Mouse (Mus musculus) layer of hippocampus, postnatal 10 days (tissue): Measurements from ENCODE around the gene Sar1b. TPM values are rescaled to one million over a fixed set of nuclear protein-coding genes. Genes with fewer than 3 reads are reported as not detected.
A peak's percentile ranks its signal among the peaks of the same experiment; 100 is the strongest.
"Not testable (repeated sequence)": the region's sequence is repeated elsewhere in the genome, so short reads cannot be mapped to it uniquely, and the experiment has no call there.

Experiments used
- DNase-seq, 2 experiments: peaks; one replicate each; pipeline ENCODE4 v3.0.0; 2021; ENCODE audit warnings: low spot score in 2 of 2
- total RNA-seq, 2 experiments: library from RNA; stranded (reverse); gene quantifications; 2 replicates each; pipeline ENCODE4 v1.2.3; 2021

The Sar1b gene
- total RNA-seq, 2 experiments from 2014 or later: 75.5 to 82.7 TPM

DNA sequence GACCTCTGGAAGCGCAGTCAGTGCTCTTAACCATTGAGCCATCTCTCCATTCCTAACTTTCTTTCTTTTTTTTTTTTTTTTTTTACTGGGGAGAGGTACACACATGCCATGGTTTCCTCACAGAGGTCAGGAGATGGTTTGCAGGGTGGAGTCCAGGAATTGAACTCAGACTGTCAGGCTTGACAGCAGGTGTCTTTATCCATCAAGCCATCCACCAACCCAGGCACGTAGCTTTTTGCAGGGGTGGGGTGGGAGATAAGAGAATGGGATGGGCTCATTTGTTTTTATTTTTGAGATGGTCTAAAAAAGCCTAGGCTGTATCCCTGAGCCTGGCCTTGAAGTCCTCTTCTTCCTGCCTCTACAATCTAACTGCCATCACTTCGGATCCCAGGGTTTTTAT lies 12.0 kb downstream of the Sar1b start:
- no peak for DNase-seq

DNA sequence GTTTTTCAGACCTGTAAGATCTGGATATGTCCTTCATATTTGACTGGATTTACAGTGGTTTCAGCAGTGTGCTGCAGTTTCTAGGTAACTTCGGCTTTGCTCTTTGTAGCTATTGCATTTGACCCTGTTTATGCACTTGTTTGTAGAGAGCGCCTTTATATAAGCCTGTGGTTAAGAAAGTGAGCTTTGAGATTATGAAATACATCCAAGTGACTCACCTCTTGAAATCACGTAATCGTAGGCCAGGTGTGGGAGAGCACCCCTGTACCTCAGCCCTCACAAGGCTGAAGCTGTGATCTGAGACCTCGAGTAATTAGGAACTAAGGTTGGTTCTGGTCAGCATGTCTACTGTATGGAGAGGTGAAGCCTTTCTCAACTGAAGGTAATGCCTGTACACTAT lies 14.0 kb downstream of the Sar1b start:
- no peak for DNase-seq

DNA sequence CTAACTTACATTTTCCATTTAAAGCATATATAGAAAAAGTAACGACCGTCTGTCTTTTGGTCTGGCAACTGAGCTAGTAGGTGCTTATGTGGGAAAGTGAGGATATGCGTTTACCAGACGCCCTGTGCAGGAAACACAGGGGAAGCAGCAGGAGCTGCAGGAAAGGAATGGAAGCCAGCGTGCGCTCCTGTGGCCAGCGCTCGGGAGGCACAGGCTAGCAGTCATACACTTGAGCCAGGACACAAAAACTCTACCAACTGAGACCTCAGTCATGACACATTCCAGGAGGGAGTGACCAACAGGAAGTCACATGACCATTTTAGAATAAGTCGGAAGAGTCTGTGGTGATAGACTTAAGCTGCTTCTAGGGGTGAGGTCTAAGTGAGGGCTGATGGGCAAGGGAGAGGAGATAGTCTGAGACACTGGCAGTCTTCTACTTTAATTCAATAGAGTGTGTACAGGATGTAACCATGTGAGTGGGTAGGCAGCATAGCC lies 17.3 kb downstream of the Sar1b start:
- DNase-seq: no peak

DNA sequence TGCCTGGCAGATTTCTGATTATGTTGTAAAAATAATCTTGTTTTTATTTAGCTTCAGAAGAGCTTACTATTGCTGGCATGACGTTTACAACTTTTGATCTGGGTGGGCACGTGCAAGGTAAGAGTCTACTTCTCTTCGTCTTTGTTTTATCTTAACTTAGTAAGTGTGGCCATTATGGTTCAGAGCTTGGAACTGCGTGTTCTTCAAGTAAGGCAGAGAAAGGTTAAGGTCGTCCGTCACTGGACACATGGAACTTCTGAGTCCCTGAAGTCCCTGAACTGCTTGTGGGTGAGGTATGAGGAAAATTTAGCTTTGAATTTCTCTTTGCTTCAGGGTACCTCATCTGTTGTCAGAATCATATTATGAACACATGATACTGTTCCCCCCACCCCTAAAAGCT lies 19.2 kb downstream of the Sar1b start:
- DNase-seq: no peak

DNA sequence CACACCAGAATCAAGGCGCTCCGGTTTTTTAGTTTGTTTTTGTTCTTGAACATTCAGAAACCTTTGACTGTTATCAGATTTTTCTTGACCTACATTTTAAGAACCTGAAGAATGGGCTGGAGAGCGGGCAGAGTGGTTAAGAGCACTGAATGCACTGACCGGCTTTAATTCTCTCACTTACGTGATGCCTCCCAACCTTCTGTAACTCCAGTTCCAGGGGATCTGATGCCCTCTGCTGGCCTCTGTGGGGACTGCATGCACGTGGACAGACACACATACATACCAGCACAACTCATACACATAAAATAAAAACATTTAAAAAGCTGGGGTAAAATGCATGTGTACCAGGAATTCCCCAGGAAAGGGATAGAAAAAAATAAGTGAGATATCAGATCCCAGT lies 22.4 kb downstream of the Sar1b start:
- DNase-seq: peak; percentile 35 to 46

DNA sequence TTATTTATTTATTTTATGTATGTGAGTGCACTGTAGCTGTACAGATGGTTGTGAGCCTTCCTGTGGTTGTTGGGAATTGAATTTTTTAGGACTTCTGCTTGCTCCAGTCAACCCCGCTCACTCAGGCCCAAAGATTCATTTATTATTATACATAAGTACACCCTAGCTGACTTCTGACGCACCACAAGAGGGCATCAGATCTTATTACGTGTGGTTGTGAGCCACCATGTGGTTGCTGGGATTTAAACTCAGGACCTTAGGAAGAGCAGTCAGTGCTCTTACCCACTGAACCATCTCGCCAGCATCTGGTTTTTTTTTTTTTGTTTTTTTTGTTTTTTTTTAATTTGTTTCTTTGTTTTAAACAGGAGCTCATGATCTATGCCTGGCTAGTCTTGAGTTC lies 26.2 kb downstream of the Sar1b start:
- not testable (repeated sequence) for DNase-seq

DNA sequence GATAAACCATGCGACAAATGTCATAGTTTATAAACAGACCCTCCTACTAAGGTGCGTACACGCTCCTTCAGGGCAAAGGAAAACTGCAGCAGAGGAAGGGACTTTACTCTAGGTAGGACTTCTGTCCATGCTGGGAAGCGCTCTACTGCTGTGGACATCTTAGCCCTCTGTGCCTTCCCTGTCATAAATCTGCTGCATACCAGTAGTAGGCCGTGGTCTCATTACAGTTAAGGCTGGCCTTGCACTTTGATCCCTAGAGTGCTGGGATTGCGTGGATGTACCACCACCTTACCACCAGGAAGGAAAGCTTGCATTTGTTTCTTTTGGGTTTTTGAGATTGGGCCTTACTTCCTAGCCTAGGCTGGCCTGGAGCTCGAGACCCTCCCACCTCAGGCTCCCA lies 27.2 kb downstream of the Sar1b start:
- no peak for DNase-seq

DNA sequence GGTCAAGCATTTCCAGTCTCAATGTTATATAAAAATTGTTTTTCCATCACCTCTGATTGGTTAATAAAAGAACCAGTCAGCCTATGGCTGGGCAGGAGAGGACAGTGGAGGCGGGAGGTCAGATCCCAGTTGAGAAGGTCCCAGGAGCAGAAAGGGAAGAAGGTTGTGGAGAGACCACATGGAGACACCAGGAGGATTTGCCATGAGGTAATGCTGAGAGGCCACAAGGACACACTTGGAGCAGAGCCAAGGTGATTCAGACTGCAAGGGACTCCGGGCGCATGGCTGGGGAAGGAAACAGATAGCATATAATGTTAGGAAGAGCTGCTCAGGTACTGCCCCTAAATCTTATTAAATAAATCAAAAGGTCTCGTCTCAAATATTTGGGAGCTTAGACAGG lies 32.8 kb downstream of the Sar1b start:
- DNase-seq: no peak

DNA sequence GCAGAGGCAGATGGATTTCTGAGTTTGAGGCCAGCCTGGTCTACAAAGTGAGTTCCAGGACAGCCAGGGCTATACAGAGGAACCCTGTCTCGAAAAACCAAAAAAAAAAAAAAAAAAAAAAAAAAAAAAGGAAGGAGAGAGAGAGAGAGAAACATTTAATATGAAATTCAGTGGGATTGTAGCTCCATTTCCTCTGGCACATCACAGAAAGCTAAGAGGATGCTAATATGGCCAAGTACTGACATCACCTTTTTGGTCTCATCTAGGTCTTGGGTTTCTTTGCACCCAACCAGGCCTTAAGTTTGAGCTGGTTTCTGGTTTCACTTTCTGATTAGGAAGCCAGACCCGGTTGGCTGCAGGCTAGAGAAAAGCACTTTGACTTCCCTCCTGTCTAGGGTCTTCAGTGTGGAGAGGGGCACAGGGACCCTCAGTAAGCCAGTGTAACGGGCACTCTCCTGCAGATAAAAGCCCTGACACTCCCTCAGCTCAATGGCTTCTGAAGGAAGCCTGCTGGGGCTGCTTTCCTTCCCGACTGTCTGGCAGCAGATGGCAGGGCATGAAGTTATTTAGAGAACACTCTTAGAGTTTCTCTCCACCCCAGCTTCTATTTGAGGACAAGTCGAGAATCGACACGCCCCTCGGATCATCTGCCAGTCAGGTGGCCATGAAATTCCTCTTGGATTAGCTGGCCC lies 37.3 kb downstream of the Sar1b start:
- no peak for DNase-seq

DNA sequence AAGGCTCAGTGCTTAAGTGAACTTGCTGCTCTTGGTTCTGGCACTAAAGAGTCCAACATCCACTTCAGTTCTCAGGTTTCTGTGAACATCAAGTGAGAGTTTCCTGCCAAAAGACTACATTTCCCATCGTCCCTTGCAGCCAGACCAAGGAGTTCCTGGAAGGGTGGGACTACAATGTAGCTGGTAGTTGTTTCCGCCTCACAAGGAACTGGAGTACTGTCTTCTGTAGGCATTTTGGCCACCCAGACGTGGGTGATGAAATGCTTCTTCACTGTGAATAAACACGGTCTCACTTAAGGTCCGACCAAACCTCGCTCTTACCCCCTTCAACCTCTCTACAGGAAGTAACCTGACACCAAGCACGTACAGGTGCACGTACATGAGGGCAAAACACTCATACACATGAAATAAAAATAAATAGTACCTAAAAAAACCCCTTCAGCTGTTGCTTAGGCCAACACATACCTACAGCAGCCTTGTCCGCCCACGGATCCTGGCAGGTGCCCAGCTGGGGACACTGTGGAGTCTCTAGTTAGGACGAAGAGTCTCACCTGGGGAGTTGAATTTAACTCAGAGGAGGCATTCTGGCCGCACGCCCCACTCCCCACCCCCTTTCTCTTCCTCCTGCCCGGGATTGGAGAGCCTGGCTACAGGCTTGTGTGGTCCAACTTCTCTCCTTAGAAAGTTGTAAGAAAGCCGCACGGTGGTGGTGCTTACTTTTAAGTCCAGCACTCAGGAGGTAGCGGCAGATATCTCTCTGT lies 41.9 kb downstream of the Sar1b start:
- DNase-seq: peak; percentile 61 to 69

DNA sequence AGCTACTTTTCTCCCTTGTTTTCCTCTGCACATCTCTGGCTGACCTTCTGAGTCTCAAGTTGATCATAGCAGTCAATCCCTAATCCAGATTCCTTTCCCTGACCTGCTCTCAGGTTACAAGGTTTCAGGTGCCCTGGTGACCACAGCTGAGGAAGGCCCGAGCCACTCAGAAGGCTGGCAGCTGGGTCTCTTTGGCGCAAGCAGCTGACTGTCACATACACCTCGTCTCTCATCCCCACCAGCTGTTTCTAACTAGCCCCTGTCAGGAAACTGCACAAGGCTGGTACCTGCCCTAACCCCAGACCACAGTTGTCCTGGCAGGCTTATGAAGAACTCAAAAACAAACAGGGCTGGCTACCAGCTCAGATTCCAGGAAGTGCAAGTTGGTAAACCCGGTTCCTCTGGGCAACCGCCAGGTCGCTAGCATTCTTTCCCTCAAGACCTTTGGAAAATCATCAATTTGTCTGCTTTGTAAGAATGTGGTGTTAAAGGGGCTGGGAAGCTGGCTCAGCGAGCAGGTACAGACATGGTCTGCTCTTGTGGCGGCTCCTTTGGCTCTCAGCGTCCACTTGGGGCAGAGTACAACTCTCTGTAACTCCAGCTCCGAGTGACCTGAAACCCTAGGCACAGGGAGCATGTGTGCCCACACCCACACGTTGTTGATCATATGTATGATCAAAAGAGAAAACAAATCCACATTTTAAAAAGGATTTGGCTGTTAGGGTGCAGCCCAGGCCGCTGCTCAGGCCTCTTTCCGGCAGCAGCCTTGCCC lies 43.8 kb downstream of the Sar1b start:
- no peak for DNase-seq

DNA sequence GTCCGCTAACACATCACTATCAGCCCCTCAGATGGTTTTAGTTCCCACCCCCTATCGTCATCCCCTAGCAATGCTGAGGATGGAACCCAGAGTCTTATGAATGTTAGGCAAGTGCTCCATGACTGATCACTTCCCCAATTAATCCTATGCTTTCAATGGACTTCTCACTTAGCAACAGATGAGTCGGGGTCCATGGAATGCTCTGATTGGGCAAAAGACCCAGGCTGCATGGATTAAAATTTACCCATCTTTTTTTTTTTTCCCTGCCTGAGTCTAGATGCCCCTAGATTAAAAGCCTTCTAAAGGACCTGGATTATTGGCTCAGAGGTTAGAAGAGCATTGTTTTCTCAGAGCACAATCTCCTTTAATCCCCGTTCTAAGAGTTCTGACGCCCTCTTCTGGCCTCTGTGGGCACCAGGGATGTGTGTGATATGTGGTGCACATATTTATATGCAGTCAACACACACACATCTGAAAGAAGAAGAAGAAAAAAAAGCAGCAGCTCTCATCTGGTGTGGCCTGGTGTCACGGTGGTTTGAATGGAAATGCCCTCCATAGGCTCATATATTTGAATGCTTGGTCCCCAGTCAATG lies 46.2 kb downstream of the Sar1b start:
- peak; percentile 57 to 62 for DNase-seq

DNA sequence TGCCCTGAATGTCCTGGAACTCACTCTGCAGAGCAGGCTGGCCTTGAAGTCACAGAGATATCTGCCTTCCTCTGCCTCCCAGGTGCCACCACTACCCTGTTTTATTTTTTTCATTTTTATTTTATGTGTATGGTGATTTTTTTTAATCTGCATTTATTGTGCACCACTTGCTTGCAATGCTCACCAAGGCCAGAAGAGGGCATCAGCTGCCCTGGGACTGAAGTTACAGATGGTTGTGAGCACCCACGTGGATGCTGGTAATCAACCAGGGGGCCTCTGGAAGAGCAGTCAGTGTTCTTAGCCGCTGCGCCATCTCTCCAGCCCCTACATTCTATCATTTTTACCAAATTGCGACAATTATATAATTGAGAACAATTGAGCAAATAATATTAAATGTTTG lies 47.7 kb downstream of the Sar1b start:
- no peak for DNase-seq

DNA sequence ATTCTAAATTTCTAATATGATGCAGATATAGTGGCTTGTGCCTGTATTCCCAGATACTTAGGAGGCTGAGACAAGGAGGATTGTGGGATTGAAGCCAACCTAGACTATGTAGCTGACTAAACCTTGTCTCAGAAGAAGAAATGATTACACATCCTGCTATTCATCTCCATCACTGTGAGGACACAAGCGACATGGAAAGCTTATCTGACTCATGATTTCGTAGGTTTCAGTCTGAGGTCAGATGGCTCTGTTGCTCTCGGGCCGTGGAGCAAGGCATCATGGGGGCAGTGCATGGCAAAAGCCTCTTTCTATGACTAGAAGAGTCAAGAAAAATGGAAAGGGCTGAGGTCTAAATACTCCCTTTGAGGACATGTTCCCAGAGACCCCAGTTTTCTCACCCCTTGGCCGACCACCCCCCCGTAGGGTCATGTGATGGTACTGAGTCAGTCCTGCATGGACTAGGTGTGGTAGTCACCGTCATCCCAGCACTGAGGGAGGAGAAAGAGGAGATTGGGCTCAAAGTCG lies 48.6 kb downstream of the Sar1b start:
- DNase-seq: no peak

DNA sequence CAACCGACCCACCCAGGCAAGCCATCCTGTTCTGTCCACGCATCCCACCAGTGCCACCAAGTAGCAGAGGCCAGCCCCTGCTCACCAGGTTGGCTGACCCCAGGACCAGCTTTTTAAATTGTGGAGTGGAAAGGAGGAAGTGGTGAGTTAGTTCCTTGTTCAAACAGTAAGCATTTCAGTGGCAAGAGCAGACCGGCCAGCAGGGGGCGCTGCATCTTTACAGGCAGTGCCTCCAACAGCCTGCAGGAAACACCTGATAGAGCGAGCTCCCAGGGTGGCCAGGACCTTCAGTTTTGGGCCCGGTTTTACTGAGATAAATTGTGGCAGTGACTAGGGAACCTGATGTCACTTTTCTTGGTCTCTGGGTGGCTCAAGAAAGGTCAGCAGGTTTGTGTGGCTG lies 54.3 kb downstream of the Sar1b start:
- DNase-seq: peak; percentile 92 to 93

DNA sequence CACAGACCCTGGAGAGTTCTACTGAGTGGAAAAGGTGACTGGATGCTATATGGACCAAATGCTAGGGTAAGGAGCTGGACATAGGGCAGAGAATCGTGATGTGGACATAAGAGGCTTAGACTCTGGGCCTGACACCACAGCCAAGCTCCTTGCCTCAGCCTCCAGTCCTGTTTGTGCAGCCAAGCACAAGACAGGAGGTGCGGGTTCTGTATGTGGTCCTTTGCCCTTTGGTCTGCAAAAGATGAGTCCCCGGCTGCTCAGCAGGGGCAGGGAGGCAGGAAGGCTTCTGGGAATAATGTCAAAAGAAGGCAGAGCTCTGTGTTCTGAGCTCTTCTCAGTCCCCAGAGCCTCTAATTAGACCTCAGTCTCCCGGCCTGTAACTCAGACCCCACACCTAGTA lies 55.4 kb downstream of the Sar1b start:
- no peak for DNase-seq

DNA sequence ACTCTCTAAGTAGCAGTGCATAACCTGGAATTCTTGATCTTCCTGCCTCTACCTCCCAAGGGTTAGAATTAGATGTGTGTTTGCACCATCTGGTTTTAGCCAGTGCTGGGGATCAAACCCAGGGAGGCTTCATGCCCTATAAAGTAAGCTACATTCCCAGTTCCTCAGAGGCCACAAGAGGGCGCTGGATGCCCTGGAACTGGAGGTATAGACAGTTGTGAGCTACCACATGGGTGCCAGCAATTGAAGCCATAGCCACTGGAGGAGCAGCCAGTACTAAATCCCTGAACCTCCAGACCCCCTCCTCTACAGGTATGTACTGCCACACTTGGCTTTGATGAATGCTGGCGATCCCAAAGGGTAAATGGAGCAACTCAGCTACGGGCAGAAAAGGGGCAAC lies 56.5 kb downstream of the Sar1b start:
- DNase-seq: peak in 1 of 2 experiments; percentile 37

DNA sequence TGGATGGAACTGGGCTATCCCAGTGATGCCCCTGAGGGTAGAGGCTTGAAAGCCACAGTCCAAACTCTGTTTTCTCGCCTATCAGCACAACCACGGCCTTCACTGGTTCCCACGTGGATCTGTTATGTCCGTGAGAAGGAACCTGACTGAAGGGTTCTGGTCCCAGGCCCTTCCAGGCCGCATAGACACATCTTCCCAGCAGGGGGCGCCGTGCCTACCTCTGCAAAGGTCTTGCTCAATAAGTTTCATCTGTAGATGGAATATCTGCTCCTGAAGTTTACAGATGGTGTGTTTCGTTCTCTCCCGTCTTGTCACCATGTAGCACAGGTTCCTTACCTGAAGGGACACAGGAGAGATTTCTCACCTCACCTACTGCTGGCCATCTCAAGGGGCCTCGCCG lies 57.4 kb downstream of the Sar1b start:
- peak; percentile 74 to 79 for DNase-seq

DNA sequence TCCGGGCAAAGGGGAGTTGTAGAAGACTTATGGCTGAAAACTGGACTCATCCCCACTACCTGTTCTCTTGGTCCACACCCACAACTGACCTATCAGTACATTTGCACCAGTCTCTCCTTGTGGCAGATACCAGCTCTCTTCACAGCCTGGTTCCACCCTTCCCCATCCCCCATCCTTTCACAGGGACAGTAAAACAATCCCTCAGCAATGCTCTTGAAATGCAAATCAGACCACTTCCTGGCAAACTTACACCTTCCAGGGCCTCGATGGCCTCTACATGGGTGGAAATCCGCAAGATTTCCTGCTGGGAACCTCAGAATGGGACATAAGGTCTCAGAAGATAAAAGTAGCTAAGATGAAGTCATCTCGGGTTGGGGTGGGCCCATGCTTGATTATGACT lies 59.2 kb downstream of the Sar1b start:
- DNase-seq: no peak

DNA sequence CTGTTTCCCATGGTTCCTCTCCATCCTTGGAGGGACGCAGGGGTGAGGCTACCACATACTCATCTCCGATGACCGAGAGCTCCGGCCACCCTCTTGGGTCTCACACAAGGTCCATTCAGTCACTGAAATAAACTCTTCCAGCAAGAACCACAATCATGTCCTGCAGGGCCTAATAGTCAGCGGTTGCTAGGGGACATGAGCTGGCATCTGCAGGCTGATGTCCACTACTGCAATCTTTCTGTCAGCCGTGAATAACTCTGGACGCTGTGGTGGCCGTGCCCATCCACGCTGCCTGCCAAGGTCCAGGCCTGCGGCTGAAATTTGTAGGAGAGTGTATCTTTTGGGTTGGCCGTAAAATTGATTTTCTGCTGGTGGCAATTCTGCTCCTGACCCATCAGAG lies 59.8 kb downstream of the Sar1b start:
- DNase-seq: no peak
